Mouse (Mus musculus): Measurements from ENCODE around the gene Cdh6.

The Cdh6 gene

DNA sequence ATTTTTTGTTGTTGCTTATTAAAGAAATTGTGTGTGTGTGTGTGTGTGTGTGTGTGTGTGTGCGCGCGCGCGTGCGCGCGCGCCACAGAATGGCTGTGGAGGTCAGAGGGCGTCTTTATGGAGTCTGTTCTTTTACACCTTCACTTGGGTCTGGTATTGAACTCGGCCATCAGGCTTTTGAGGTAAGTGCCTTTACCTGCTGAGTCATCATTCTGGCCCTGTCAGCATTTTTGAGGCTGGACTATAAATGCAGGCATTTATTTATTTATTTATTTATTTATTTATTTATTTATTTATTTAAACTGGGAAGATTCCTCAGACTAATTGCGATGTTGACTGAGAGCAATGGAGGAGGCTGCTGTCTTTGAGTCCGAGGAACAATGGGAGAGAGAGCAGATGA is 109.8 kb downstream of the Cdh6 start:
- DNase-seq (ENCODE audit: low spot score): no peak

DNA sequence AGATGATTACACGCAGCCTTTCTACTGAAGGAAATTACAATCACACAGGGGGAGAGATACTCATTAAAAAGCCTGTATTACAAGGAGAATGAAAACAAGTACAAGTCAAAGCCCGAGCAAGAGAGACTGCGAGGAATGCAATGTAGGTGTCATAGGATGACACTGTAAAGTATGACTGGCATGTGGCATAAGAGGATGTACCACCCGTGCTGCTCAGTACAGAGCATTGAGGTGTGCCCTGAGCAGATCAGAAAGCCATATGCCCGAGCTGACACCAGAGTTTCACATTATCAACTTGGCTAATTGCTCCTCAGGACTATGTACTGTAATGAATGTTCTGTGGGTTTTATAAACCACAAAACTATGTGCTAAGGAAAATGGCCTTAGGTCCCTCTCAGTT is 115.7 kb downstream of the Cdh6 start:
- no peak for DNase-seq (ENCODE audit: low spot score)

DNA sequence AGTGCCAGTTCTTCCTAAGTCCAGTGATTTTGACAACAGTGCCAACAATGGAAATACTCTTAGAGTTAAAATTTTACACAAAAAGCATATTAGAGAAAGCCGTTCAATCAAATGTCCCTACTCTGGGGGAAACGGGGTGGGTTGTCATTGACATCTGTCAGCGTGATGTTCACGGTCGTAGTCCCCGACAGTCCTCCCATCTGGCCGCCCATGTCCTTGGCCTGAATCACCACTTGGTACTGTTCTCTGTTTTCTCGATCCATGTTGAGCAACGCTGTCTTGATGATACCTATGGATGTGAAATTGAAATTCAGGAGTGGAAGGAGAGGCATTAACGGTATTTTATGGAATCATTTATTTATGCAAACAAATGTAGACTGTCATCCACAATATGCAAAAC is 116.2 kb downstream of the Cdh6 start:
- DNase-seq (ENCODE audit: low spot score): no peak

DNA sequence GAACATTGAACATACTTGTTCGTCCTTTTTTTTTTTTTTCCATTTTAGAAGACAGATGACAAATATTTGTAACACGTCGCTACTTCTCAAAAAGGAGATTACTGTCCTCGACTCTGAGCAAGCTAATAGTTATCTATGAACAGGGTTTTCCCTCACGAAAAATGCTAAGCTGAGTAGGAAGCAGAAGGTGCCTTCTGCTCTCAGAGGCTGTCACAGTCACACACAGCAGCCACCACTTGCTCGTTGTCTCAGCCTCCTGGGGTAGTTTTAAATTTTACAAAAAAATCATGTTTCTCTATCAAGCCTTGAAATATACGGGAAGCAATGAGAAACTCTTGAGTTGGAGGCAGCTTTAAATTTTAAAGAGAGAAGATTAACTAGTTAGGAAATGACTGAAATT is 125.6 kb downstream of the Cdh6 start:
- DNase-seq (ENCODE audit: low spot score): no peak

DNA sequence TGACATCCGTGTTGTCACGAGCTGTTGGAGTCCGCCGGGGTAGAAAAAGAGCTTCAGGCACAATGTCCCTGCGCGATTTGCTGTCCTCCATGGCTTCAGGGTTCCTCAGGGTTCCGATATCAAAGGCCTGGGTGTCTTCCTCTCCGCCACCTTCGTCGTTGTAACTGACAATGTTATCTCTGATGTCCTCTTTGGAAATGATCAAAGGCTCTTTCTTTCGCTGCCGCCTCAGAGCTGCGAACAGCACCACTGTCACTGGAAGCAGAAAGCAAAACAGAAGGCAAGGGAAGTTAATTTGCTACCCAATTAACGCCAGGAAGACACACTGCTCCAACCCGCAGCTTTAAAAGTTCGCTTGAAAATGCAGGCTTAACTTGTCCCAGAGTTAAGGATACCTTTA is 139.0 kb downstream of the Cdh6 start:
- DNase-seq (ENCODE audit: low spot score): no peak

DNA sequence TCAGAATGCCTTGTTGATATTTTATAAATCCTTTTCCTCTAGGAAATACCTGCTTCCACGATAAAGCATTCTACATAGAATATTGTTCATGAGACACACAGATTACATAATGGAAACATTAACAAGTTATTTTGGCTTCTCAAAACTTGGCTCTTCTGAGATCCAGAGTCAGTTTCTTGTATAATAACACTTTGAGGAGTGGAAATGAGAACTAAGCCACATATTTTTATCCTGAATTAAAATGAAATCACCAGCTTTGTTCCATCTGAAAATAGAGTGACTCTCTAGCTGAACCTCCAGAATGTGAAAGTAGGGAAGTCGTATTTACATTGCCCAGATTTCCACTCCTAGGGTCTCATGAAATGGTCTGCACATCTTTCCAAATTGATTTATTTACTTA is 142.8 kb downstream of the Cdh6 start:
- no peak for DNase-seq (ENCODE audit: low spot score)

DNA sequence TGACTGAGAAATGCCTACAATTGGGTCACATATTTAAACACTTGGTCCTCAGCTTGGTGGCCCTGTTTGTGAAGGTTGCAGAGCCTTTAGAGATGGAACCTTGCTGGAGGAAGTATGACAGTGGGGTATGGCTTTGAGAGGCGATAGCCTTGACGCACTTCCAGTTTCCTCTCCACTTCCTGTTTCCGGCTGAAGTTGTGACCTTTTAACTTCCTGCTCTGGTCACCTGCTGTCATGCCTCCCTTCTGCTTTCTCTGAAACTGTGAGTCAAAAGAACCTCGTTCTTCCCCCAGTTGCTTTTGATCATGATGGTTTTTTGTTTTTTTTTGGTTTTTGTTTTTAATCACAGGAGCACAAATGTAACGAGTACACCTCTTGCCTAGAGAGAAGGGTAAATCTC is 146.0 kb downstream of the Cdh6 start:
- DNase-seq (ENCODE audit: low spot score): no peak

DNA sequence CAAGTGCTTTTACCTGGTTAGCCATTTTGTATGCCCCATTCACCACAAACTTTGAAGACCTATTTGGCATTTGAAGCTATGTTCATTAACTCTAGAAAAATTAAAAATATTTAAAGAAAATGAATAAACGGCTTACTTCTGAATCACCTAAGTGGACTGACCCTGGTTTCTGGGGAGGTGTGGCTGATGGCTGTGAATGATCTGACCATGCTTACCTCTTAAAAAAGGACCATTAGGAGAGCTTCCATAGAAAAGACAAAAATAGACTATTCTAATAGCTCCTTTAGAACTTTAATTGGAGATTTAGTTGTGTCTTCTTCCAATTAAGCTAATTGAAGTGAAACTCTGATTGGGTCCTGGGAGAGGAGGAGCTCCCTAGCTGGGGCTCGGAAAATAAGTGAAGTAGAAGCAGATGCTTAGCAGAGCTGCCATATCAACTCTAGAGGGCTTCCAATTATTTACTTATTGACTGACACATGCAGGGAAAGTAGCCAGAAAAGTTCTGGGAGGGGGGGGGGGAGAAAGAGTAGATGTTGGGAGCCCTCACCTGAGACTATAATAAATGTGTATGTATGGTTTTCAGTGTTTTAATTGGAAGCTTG is 156.6 kb downstream of the Cdh6 start:
- no peak for DNase-seq (ENCODE audit: low spot score)

DNA sequence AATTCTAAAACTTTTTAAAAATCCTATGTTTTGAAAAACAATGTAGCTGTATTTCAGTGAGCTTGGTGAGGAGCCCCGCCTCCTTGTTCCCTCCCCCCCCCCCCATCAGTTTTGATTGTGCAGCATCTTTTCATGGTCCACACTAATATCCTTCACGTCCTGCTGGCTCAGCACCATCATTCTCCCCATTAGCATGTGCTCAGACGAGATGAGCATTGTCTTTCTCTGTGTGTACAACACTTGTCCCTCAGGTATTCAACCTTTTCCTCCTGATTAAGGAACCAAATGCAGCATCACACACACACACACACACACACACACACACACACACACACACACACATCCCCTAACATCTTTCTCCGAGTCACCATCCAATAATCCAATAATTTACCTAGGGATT is 164.7 kb downstream of the Cdh6 start:
- no peak for DNase-seq (ENCODE audit: low spot score)

DNA sequence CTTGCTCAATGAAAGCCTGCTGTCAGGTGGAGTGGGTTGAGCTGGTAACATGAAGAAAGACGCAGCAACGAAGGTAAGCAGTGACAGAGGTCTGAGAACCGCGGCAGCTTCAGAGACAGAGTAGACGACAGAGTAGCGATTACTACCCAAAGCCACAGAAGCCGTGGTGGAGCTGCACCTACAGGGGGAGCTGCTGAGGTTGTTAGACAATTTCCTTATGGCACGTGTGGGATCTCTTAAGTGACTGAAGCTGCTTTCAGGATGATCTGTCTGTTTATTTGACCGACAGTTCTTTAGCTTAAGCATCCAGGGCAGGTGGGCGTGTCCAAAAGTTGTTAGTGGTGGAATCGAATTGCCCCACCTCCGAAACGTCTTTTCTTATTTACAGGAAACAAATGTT is 167.5 kb downstream of the Cdh6 start:
- no peak for DNase-seq (ENCODE audit: low spot score)

DNA sequence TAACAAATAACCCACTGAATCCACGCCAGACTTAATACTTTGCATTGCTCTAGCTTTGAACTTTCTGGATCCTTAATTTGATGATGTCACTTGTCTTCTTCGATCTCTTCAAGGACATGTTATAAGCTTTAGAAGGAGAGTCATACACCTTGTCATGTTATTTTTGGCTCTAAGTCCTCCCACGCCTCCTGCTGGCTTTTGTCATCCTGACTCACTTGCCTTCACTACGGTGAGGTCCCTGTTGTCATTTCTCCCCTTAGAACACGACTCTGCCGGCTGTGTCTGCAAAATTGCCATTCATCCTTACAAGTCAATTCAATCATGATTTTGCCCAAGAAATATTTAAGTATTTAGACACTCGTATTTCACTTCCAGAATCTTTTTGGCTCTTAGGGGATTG is 171.9 kb downstream of the Cdh6 start:
- DNase-seq (ENCODE audit: low spot score): no peak

DNA sequence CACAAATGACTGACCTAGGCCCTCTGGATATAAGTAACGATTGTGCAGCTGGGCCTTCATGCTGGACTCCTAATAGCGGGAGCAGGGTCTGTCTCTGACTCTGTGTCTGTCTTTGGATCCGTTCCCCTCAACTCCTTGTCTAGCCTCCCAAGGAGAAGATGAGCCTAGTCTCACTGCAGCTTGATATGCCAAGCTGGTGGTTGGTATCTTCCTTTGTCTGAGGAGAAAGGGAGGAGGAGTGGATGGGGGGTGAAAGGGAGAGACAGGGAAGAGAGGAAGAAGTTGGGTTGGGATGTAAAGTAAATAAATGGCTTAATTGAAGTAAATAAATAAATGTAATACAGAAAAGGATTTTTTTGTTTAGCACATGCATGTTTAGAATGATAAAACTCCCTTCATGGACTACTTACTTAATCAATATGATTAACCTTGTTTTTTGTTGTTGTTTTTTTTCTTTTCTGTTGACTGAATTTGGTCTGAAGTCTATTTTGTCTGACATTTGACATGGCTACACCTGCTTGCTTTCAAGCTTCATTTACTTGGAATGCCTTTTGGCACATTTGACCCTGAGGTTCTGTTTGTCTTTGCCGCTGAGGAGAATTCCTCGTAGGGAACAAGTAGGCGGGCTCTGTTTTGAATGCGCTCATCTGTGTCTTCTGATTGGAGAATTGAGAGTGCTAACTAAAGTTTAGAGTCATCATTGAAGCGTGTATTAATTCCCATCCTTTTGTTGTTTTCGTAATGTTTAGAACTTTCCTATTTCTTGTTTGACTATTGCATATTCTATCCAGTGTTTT is 178.7 kb downstream of the Cdh6 start:
- no peak for DNase-seq (ENCODE audit: low spot score)
